Mouse (Mus musculus) C2C12 (cell line): Measurements from ENCODE around the gene Rftn2.

ENCODE experiments used
- CEBPB ChIP-seq: IDR thresholded peaks from one replicate; pipeline ENCODE4 v1.6.1; 2011; ENCODE audit warnings: low read depth, mild to moderate bottlenecking, control low read depth, moderate library complexity
- CTCF ChIP-seq: IDR thresholded peaks from one replicate; pipeline ENCODE4 v1.5.1; 2011; ENCODE audit not compliant: control insufficient read depth, insufficient read depth, insufficient read length
- MAX ChIP-seq: IDR thresholded peaks from one replicate; pipeline ENCODE4 v1.6.1; 2011; ENCODE audit warnings: mild to moderate bottlenecking, control low read depth
- MYOD1 ChIP-seq: IDR thresholded peaks from one replicate; pipeline ENCODE4 v1.6.1; 2011; ENCODE audit warnings: low read depth; ENCODE audit not compliant: control insufficient read depth, insufficient read length
- MYOG ChIP-seq: IDR thresholded peaks from one replicate; pipeline ENCODE4 v1.6.1; 2011; ENCODE audit not compliant: control insufficient read depth, insufficient read length; ENCODE audit errors: extremely low read depth
- USF1 ChIP-seq: IDR thresholded peaks from one replicate; pipeline ENCODE4 v1.6.1; 2011; ENCODE audit warnings: low read depth, mild to moderate bottlenecking, control low read depth, moderate library complexity

- no peak for TF ChIP-seq CTCF
- TF ChIP-seq USF1: no peak
- TF ChIP-seq CEBPB: no peak
- no peak for TF ChIP-seq MYOG
- TF ChIP-seq MAX: no peak
- no peak for TF ChIP-seq MYOD1
Observed at GRCm38 (mm10) chr1:55179917-55180566, 46.5 kb downstream of the Rftn2 start.
